Mouse (Mus musculus) cerebellum, postnatal 10 days (tissue): ENCODE measurements at regions not wholly inside any gene's neighbourhood (a gene's known extent, or its start where the extent isn't known, plus 50 kb on each side); places are given as distances from the start of the nearest gene placed in this dataset.

ENCODE experiments used
- DNase-seq, 2 experiments: peaks; one replicate each; pipeline ENCODE4 v3.0.0; 2021; ENCODE audit warnings: mixed read lengths in 2 of 2

DNA sequence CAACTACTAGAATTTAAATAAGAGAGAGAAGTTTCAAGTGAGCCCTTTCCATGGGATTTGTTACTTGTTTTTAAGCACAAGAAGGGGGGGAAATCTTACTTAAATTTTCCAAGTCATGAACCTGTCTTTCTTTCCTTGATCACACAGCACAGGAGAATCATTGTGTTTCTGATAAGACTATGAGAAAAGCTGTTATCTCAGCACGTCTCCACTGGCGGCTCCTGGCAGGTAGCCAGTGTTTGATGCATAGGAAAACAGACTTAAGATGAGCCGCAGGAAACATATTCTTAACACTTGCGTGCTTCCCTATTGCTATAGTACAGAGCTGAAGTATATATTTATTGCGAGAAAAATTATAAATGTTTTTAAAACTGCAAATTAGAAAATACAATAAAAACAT lies 920.3 kb downstream of the Efna5 start:
- DNase-seq, result peak; percentile 69 to 75

DNA sequence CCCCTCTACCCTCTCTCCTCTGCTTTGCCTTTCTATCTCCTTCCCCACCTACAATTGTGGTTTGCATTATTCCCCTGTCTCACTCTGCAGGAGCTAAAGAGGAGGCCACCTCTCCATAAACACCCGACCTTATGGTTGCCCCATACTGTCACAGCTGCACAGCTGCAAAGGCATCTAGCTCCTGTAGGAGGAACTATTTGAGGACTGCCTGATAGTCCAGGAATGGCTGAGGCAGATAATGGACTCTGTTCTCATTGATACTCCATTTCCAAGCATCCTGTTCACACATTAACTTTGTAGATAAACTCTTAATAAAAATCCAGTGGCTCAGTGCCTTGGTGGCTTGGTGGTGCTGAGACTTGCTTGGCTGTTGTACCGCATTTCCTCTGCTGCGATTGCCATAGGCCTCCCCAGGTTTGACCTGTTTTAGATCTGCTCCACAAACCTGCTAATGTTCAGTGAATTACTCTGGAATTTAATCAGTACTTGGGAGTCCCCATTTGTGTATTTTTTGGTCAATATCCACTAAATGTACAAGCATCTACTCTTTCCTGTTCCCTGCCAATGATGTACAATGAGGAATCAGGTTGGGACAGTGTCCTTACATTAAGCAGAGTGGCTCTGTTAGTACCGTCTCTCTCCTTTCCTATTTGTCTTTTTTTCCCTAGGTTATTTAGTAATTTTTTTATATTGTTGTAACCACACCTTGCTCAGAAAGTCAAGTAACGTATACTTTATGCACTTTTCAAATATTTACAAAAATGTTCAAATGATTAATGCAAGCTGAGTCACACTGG lies 920.9 kb downstream of the Efna5 start:
- no peak for DNase-seq

DNA sequence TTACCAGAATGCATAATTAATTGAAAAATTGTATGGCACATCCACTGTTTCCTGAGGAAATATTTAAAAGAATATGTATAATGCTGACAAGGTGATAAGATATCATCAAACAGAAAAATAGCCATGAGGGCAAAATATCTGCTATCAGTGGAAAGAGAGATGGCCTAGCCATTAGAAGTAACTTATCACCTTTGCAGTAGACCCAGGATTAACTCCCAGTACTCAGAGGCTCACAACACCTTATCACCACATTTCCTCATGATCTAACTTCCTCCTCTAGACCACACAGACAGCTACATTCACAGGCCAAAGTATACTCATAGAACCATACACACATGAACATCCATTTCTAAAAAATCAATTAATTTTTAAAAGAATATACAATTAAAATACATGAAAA lies 963.4 kb downstream of the Efna5 start:
- no peak for DNase-seq

DNA sequence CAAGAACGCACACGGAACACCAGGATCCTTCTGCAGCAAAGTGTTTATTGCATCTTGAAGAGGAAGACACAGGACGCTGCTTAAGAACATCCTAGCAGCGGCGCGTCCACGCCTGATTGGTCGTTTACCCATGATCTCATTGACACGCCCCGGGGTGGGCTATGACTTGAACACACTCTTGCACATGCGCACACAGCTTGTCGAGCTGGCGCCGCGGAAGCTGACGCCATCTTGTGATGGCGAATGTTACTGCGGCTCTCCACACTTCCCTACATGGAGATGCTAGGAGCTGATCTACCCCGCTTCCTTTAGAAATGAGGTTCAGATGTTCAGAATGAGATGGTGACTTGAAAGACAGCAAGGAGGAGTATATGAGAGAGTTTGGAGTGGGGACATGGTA lies 978.2 kb downstream of the Efna5 start:
- DNase-seq, result no peak

DNA sequence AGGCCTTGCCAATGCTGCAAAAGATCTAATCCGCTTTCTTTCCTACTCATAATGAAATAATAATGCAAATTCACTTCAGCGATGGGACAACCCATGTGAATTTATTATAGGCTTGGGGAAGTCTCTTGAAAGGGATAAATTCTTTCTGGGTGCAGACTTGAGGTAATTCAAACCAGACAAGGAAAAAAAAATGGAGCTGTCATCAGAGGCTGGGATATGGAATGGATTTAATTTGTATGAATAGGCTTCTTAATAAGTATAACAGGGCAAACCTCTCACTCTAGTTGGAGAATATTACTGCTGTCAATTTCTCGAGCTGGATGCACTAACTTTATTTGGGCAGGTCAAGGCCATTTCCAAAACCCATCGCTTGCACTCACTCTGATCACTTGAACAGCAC lies 990.5 kb downstream of the Efna5 start:
- no peak for DNase-seq

DNA sequence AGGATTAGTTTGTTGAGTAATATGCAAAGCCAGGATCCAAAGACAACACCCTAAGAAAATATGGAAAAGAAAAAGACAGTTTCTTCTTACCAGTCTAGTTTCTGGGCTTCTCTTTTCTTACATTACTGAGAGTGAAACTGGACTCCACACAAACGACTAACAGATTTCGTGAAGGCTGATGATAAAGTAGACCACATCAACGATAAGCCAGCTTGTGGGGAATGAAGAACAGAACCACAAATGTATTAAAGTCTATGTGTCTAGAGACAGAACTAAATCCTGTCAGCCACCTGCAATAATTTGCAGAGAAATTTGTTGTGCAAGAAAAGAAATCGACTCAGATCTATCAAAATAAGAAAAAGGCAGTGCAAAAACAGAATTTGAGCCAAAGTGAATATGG lies 1015.0 kb downstream of the Efna5 start:
- no peak for DNase-seq

DNA sequence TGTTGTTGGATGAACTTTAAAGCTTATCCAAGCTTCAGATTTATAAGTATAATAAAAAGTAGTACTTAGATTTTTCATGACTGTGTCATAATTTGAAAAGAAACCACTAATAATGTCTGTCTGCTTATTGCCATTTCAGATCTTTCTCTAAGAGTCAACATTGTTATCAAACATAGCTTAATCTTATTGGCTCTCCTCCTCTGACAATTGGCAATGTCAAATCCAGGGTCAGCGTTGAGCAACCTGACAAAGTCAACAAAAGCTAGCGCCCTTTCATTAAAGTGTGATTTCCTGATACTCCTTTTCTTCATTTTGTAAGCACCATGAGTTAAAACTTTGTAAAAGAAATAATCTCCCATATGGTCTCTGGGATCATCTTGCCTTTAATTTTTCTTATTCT lies 1018.7 kb downstream of the Efna5 start:
- DNase-seq, result no peak

DNA sequence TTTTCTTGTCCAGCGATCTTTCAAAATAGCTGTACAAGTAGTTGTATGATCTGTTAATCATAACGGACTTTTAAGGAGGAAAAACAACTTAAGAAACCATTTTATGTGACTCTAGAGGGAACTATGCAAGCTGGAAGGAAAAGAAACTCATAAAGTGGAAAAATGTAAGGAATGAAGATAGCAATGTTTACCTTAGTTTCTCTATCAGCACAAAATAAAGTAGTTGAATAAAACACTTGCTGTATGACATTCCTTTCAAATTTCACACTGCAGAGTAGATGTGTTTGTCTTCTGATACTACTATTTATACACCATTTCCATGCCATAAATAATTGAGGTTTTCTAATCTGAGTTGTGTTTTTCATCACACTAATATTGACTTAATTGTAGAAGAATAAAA lies 1043.6 kb downstream of the Efna5 start:
- no peak for DNase-seq

DNA sequence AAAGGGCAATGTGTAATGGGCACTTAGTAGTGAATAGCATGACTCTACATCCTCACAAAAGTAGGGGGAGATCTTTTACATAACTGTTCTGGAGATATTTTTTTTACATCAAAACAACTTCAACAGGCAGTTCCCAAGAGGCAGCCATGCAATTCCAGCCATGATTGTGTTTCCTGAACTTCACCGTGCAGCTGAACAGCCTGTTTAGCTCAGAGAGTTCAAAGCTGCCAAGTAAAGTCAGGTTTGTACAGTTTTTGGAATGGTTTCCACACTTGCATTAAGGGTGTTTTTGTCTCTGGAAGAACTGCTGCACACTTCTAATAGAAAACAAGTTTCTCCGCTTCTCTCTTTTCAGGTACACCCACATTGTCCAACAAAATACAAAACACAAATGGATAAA lies 1065.6 kb downstream of the Efna5 start:
- DNase-seq, result no peak

DNA sequence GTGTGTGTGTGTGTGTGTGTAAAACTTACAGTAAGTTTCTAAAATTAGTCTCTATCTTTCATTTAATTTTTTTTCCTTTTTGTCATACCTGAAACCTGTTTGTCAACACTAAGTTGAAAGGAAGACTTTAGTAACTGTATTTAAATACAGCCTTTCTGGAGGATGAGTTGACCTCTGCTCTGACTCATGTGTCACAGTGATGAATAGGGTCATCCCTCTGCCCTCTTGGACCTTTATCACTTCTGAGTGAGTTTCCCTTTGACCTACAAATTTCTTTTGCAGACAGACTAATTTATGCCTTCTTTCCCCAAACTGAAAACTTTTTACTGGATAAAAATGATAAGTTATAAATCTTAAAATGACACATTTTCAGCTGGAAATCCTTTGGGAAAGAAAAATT lies 1112.8 kb downstream of the Efna5 start:
- DNase-seq, result no peak

DNA sequence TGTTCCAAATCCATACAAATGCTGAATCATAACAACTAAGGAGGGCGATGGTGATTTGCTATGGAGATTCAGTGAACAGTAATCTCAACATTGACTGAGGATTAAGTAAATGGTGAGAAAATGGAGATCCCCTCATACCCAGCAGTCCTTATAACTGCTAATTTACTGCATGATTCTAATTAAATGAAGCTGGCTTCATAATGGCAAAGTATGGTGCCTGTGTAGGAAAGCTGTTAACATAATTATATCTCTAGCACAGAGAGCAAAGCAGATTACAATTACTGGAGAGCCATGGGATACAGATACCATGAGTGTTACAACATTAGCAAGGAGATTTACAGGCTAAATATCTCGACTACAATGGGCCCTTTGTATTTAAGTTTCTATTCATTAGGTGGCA lies 1116.0 kb downstream of the Efna5 start:
- DNase-seq, result no peak
